Mouse (Mus musculus): ENCODE results near the gene Lnpep. TPM values are rescaled to one million over a fixed set of nuclear protein-coding genes. Genes with fewer than 3 reads are reported as not detected.
A peak's percentile ranks its signal among the peaks of the same experiment; 100 is the strongest.

Lnpep gene
- total and polyA plus RNA-seq, 3 experiments = 10.0 to 773 (median 20.7) TPM

GRCm38 (mm10) chr17:17600001-17600400 is 24.8 kb downstream of the Lnpep start:
- Histone ChIP-seq H3K27ac (ENCODE audit: control insufficient read depth, low read depth, low read length) (no peak overlapping the region), H3K4me1 (ENCODE audit: control insufficient read depth in 1 of 2, insufficient read depth in 2 of 2, low read length in 2 of 2) (peaks cover 7 to 24% of the 10 kb centered on the region in 2 experiments), H3K9ac (ENCODE audit: control insufficient read depth, low read depth, low read length, poor library complexity, severe bottlenecking) (no peak overlapping the region), H3K4me3 (ENCODE audit: control insufficient read depth in 1 of 2, insufficient read depth in 1 of 2, low read depth in 2 of 2, low read length in 2 of 2) (no peak overlapping the region), H3K36me3 (ENCODE audit: control insufficient read depth in 1 of 2, insufficient read depth in 2 of 2, low read length in 2 of 2) (peaks cover 1 to 31% of the 10 kb centered on the region in 2 experiments; a peak in 2 of 4 replicates), H3K27me3 (ENCODE audit: control insufficient read depth in 1 of 2, insufficient read depth in 2 of 2, low read length in 2 of 2) (no peaks in the 10 kb centered on the region), H3K79me2 (ENCODE audit: control insufficient read depth, insufficient read depth, low read length, poor library complexity) (peaks cover 34% of the 10 kb centered on the region), H3K9me3 (replicated peaks; ENCODE audit: insufficient read depth, low read length) (no peaks in the 10 kb centered on the region)
- no peak for DNase-seq (ENCODE audit: low read depth, low spot score)
- TF ChIP-seq ETS1 (IDR thresholded peaks at IDR 0.05; ENCODE audit: low read depth, low read length) = no peak
- TF ChIP-seq TAL1 (IDR thresholded peaks at IDR 0.05; ENCODE audit: low read length) = no peak
- no peak for TF ChIP-seq GATA1 (IDR thresholded peaks at IDR 0.05; ENCODE audit: low read depth, low read length)
- TF ChIP-seq MYB (IDR thresholded peaks at IDR 0.05; ENCODE audit: low read depth, low read length) = no peak
- no peak for TF ChIP-seq CHD1 (IDR thresholded peaks at IDR 0.05; ENCODE audit: low read depth, low read length)
- TF ChIP-seq MYC (IDR thresholded peaks at IDR 0.05; ENCODE audit: low read depth, low read length) = no peak
- TF ChIP-seq CHD2 (IDR thresholded peaks at IDR 0.05; ENCODE audit: low read length) = no peak

GRCm38 (mm10) chr17:17598355-17598754 is 26.5 kb downstream of the Lnpep start:
- DNase-seq (ENCODE audit: low read depth, low spot score) = no peak
- TF ChIP-seq MAFK (IDR thresholded peaks at IDR 0.05; ENCODE audit: borderline replicate concordance, low read depth, low read length) (no peak), TBP (IDR thresholded peaks at IDR 0.05; ENCODE audit: low read depth, low read length) (no peak), TCF12 (IDR thresholded peaks at IDR 0.05; ENCODE audit: low read depth, low read length) (peak; percentile 32; the same call in 1 of the 2 replicates), GATA1 (IDR thresholded peaks at IDR 0.05; ENCODE audit: low read depth, low read length) (peak; percentile 36; the same call in 1 of the 2 replicates), ZNF384 (IDR thresholded peaks at IDR 0.05; ENCODE audit: low read depth, low read length) (peak; percentile 53; the same call in 1 of the 2 replicates), ETS1 (IDR thresholded peaks at IDR 0.05; ENCODE audit: low read depth, low read length) (0 out of 2 replicates have a peak, but pooled peaks have one; percentile 15), POLR2AphosphoS5 (IDR thresholded peaks at IDR 0.05; ENCODE audit: borderline replicate concordance, low read depth, low read length) (no peak), MXI1 (IDR thresholded peaks at IDR 0.05; ENCODE audit: low read depth, low read length) (no peak), EP300 (IDR thresholded peaks at IDR 0.05; ENCODE audit: low read depth in 1 of 2, low read length in 2 of 2) (peak; percentile 45 to 51; a peak in 3 of 4 replicates)
- peaks cover 29% of the 10 kb centered on the region for H3K79me2 ChIP-seq (ENCODE audit: control insufficient read depth, insufficient read depth, low read length, poor library complexity)
- H3K9ac ChIP-seq (ENCODE audit: control insufficient read depth, low read depth, low read length, poor library complexity, severe bottlenecking) = no peak overlapping the region
- H3K4me3 ChIP-seq (ENCODE audit: control insufficient read depth in 1 of 2, insufficient read depth in 1 of 2, low read depth in 2 of 2, low read length in 2 of 2) = no peak overlapping the region
- H3K27me3 ChIP-seq (ENCODE audit: control insufficient read depth in 1 of 2, insufficient read depth in 2 of 2, low read length in 2 of 2) = no peaks in the 10 kb centered on the region
- H3K36me3 ChIP-seq (ENCODE audit: control insufficient read depth in 1 of 2, insufficient read depth in 2 of 2, low read length in 2 of 2) = peaks cover 1 to 31% of the 10 kb centered on the region in 2 experiments; a peak in 2 of 4 replicates
- H3K27ac ChIP-seq (ENCODE audit: control insufficient read depth, low read depth, low read length) = no peak overlapping the region
- H3K9me3 ChIP-seq (replicated peaks; ENCODE audit: insufficient read depth, low read length) = no peaks in the 10 kb centered on the region
- H3K4me1 ChIP-seq (ENCODE audit: control insufficient read depth in 1 of 2, insufficient read depth in 2 of 2, low read length in 2 of 2) = peaks cover 7 to 24% of the 10 kb centered on the region in 2 experiments

GRCm38 (mm10) chr17:17592926-17593325 is 31.9 kb downstream of the Lnpep start:
- Histone ChIP-seq H3K4me3 (ENCODE audit: control insufficient read depth in 1 of 2, insufficient read depth in 1 of 2, low read depth in 2 of 2, low read length in 2 of 2) (no peak overlapping the region), H3K9ac (ENCODE audit: control insufficient read depth, low read depth, low read length, poor library complexity, severe bottlenecking) (no peak overlapping the region), H3K4me1 (ENCODE audit: control insufficient read depth in 1 of 2, insufficient read depth in 2 of 2, low read length in 2 of 2) (peaks cover 0 to 3% of the 10 kb centered on the region in 2 experiments; a peak in 3 of 4 replicates), H3K9me3 (replicated peaks; ENCODE audit: insufficient read depth, low read length) (no peaks in the 10 kb centered on the region), H3K27ac (ENCODE audit: control insufficient read depth, low read depth, low read length) (no peak overlapping the region), H3K27me3 (ENCODE audit: control insufficient read depth in 1 of 2, insufficient read depth in 2 of 2, low read length in 2 of 2) (no peaks in the 10 kb centered on the region), H3K36me3 (ENCODE audit: control insufficient read depth in 1 of 2, insufficient read depth in 2 of 2, low read length in 2 of 2) (peaks cover 4 to 6% of the 10 kb centered on the region in 2 experiments; a peak in 3 of 4 replicates), H3K79me2 (ENCODE audit: control insufficient read depth, insufficient read depth, low read length, poor library complexity) (peaks cover 19% of the 10 kb centered on the region)
- no peak for DNase-seq (ENCODE audit: low read depth, low spot score)
- TF ChIP-seq NELFE (IDR thresholded peaks at IDR 0.05; ENCODE audit: low read depth, low read length) (no peak), TAL1 (IDR thresholded peaks at IDR 0.05; ENCODE audit: low read length) (no peak), ZC3H11A (IDR thresholded peaks at IDR 0.05; ENCODE audit: low read depth, low read length) (no peak), ZMIZ1 (IDR thresholded peaks at IDR 0.05; ENCODE audit: low read depth, low read length) (no peak), SMC3 (IDR thresholded peaks at IDR 0.05; ENCODE audit: low read depth, low read length) (no peak), MEF2A (IDR thresholded peaks at IDR 0.05; ENCODE audit: extremely low read depth, insufficient replicate concordance, low read depth, low read length, poor library complexity, severe bottlenecking) (no peak), MYC (IDR thresholded peaks at IDR 0.05; ENCODE audit: low read depth, low read length) (no peak), KAT2A (conservative IDR thresholded peaks at IDR 0.05; ENCODE audit: low read depth, low read length) (no peak), MAFK (IDR thresholded peaks at IDR 0.05; ENCODE audit: borderline replicate concordance, low read depth, low read length) (no peak), ZNF384 (IDR thresholded peaks at IDR 0.05; ENCODE audit: low read depth, low read length) (no peak)
